In genomic region chr1:134093771-134094526, GRCm38 (mm10) we compare ENCODE assay signal across 9 mouse cellular contexts. TPM values are rescaled to one million over a fixed set of nuclear protein-coding genes. Genes with fewer than 3 reads are reported as not detected.
DNase-seq lines count a peak whose midpoint lies in the region; ATAC-seq lines count a peak whose summit lies in the region.
"Had no signal": no experiment of that assay in that cellular context is flagged by ENCODE, and none has a peak within 500 bp of the region (broad histone marks: within the 10 kb centered on the region; RNA-seq: fewer than 3 reads in every experiment).

No protein-coding gene starts in this region.

- H3K4me3 ChIP-seq in forebrain, embryonic 15.5 days = no peak overlapping the region
- no peak overlapping the region for H3K4me3 ChIP-seq in limb, embryonic 12.5 days (replicated peaks)
- H3K4me3 ChIP-seq in midbrain, embryonic 12.5 days = no peak overlapping the region

- peak overlapping the region; percentile 75 for H3K27ac ChIP-seq in forebrain, embryonic 15.5 days (replicated peaks)
- H3K27ac ChIP-seq in limb, embryonic 12.5 days = peak overlapping the region; percentile 83
- peak overlapping the region; percentile 80 for H3K27ac ChIP-seq in midbrain, embryonic 12.5 days (replicated peaks)

- H3K9ac ChIP-seq in forebrain, embryonic 15.5 days (replicated peaks) = no peak overlapping the region
- H3K9ac ChIP-seq in limb, embryonic 12.5 days (replicated peaks) = no peak overlapping the region
- H3K9ac ChIP-seq in midbrain, embryonic 12.5 days (replicated peaks) = peak overlapping the region; percentile 54; the same call in 1 of the 2 replicates

- ATAC-seq in forebrain, embryonic 15.5 days (replicated peaks) = no peak
- ATAC-seq in limb, embryonic 12.5 days (ENCODE audit: insufficient number of reproducible peaks, insufficient read depth, low FRiP score, low TSS enrichment, low read depth) = no peak
- no peak for ATAC-seq in midbrain, embryonic 12.5 days (ENCODE audit: low FRiP score, low read depth)

- peaks cover 66% of the 10 kb centered on the region for H3K4me1 ChIP-seq in forebrain, embryonic 15.5 days
- H3K4me1 ChIP-seq in limb, embryonic 12.5 days (replicated peaks) = peaks cover 40% of the 10 kb centered on the region
- H3K4me1 ChIP-seq in midbrain, embryonic 12.5 days = peaks cover 60% of the 10 kb centered on the region

- H3K36me3 ChIP-seq in forebrain, embryonic 15.5 days = no peaks in the 10 kb centered on the region
- H3K36me3 ChIP-seq in limb, embryonic 12.5 days = no peaks in the 10 kb centered on the region
- no peaks in the 10 kb centered on the region for H3K36me3 ChIP-seq in midbrain, embryonic 12.5 days

- no peaks in the 10 kb centered on the region for H3K27me3 ChIP-seq in forebrain, embryonic 15.5 days
- no peaks in the 10 kb centered on the region for H3K27me3 ChIP-seq in limb, embryonic 12.5 days
- H3K27me3 ChIP-seq in midbrain, embryonic 12.5 days = peaks cover 9% of the 10 kb centered on the region; the same call in 1 of the 2 replicates

- H3K9me3 ChIP-seq in forebrain, embryonic 15.5 days = no peaks in the 10 kb centered on the region
- H3K9me3 ChIP-seq in limb, embryonic 12.5 days = no peaks in the 10 kb centered on the region
- H3K9me3 ChIP-seq in midbrain, embryonic 12.5 days = no peaks in the 10 kb centered on the region

- H3K4me2 ChIP-seq in forebrain, embryonic 15.5 days (replicated peaks) = no peak overlapping the region
- H3K4me2 ChIP-seq in limb, embryonic 12.5 days = peak overlapping the region; percentile 76
- peak overlapping the region; percentile 63 for H3K4me2 ChIP-seq in midbrain, embryonic 12.5 days (replicated peaks)

- peak; percentile 46 for DNase-seq in adrenal gland, postnatal 10 days
- no peak for DNase-seq in adrenal gland, postnatal 14 days
- DNase-seq in 416B (ENCODE audit: low read depth) = peak; percentile 53
- DNase-seq in left cerebral cortex, adult 9 months (ENCODE audit: low spot score in 2 of 2) = no peak
- no peak for DNase-seq in right cerebral cortex, postnatal 36 days (ENCODE audit: low spot score in 2 of 2)

- whole genome bisulfite sequencing in forebrain, embryonic 15.5 days = 65% methylated on average over 13 of the region's 13 CpGs
- WGBS in limb, embryonic 12.5 days = 71% methylated on average over 13 of the region's 13 CpGs
- 72% methylated on average over 13 of the region's 13 CpGs for WGBS in midbrain, embryonic 12.5 days

RNA-seq across cellular contexts. Expression of gene Btg2, which starts 15.0 kb away (rescaled TPM):
- 10 to 100 TPM; 32.4 to 58.1 TPM for total RNA-seq in adrenal gland, postnatal 10 days (2021)
- 36.7 and 58.2 TPM in 2 replicates for total RNA-seq in adrenal gland, postnatal 14 days (2021)
- 69.4 and 76.8 TPM in 2 replicates for polyA plus RNA-seq in forebrain, embryonic 15.5 days (2015; fragmentation: Nextera tagmentation; extraction: Ambion mirVana)
- 26.7 and 28.1 TPM in 2 replicates for polyA plus RNA-seq in limb, embryonic 12.5 days (2016; fragmentation: Nextera tagmentation; extraction: Ambion mirVana)
- polyA plus RNA-seq in midbrain, embryonic 12.5 days (2016; fragmentation: Nextera tagmentation; extraction: Ambion mirVana) = 162 and 172 TPM in 2 replicates

RNA-seq across cellular contexts. Expression of gene Chit1, which starts 17.1 kb away (rescaled TPM):
- under 1 TPM in 1 of 2 experiments, not detected in 1; 0.15 TPM for total RNA-seq in adrenal gland, postnatal 10 days (2021)
- total RNA-seq in adrenal gland, postnatal 14 days (2021) = not detected in 2 replicates
- 0.17 and 0.24 TPM in 2 replicates for polyA plus RNA-seq in forebrain, embryonic 15.5 days (2015; fragmentation: Nextera tagmentation; extraction: Ambion mirVana)
- polyA plus RNA-seq in limb, embryonic 12.5 days (2016; fragmentation: Nextera tagmentation; extraction: Ambion mirVana) = not detected in 2 replicates
- polyA plus RNA-seq in midbrain, embryonic 12.5 days (2016; fragmentation: Nextera tagmentation; extraction: Ambion mirVana) = not detected in 2 replicates
- total RNA-seq: heart, postnatal 14 days had no signal

RNA-seq across cellular contexts. Expression of gene Fmod, which starts 56.9 kb away (rescaled TPM):
- 10 to 100 TPM; 17.4 to 22.2 TPM for total RNA-seq in adrenal gland, postnatal 10 days (2021)
- 13.9 and 15.3 TPM in 2 replicates for total RNA-seq in adrenal gland, postnatal 14 days (2021)
- polyA plus RNA-seq in forebrain, embryonic 15.5 days (2015; fragmentation: Nextera tagmentation; extraction: Ambion mirVana) = 4.2 and 6.4 TPM in 2 replicates
- polyA plus RNA-seq in limb, embryonic 12.5 days (2016; fragmentation: Nextera tagmentation; extraction: Ambion mirVana) = 12.6 and 14.8 TPM in 2 replicates
- 10.9 and 15.0 TPM in 2 replicates for polyA plus RNA-seq in midbrain, embryonic 12.5 days (2016; fragmentation: Nextera tagmentation; extraction: Ambion mirVana)

Comparison
In these comparisons a context has a peak if more than half of its experiments do, and no peak if none do; other contexts are left out.
1. DNase-seq: peak in adrenal gland, postnatal 10 days (single experiment) and 416B (single experiment); none in adrenal gland, postnatal 14 days (single experiment), left cerebral cortex, adult 9 months (0 of 2) and right cerebral cortex, postnatal 36 days (0 of 2).
2. Peak in every context shown above with its lines, with median percentiles within 50 percentile points of each other: H3K27ac ChIP-seq.